Mouse (Mus musculus) midbrain, embryonic 11.5 days (tissue): ENCODE results near the gene Fads3. TPM values are rescaled to one million over a fixed set of nuclear protein-coding genes. Genes with fewer than 3 reads are reported as not detected.

ENCODE experiments used
- ATAC-seq: fragments of 200-750 bp; cut with Nextera tagmentation; 2 replicates; pipeline ENCODE4 v1.8.0; 2017; ENCODE audit warnings: moderate TSS enrichment, moderate library complexity; ENCODE audit not compliant: low FRiP score
- DNase-seq: peaks from one replicate; pipeline ENCODE4 v3.0.0; 2015; ENCODE audit warnings: low spot score; ENCODE audit errors: missing footprints
- H3K27ac ChIP-seq: fragments of 300-500 bp; sonication (generic); 2 replicates; pipeline ENCODE4 v1.5.1; 2014; ENCODE audit warnings: low read depth, low read length
- H3K27me3 ChIP-seq: fragments of 300-500 bp; sonication (generic); 2 replicates; pipeline ENCODE4 v1.6.1; 2014; ENCODE audit warnings: mild to moderate bottlenecking, low read length, moderate library complexity, mixed read lengths; ENCODE audit not compliant: control insufficient read depth, insufficient read depth
- H3K36me3 ChIP-seq: fragments of 300-500 bp; sonication (generic); 2 replicates; pipeline ENCODE4 v1.6.1; 2014; ENCODE audit warnings: mild to moderate bottlenecking, low read length, moderate library complexity, mixed read lengths; ENCODE audit not compliant: control insufficient read depth, insufficient read depth
- H3K4me1 ChIP-seq: fragments of 300-500 bp; sonication (generic); 2 replicates; pipeline ENCODE4 v1.6.1; 2014; ENCODE audit warnings: low read length; ENCODE audit not compliant: control insufficient read depth, insufficient read depth
- H3K4me2 ChIP-seq: fragments of 300-500 bp; sonication (generic); 2 replicates; pipeline ENCODE4 v1.6.1; 2014; ENCODE audit warnings: mild to moderate bottlenecking, moderate library complexity
- H3K4me3 ChIP-seq: fragments of 300-500 bp; sonication (generic); 2 replicates; pipeline ENCODE4 v1.5.1; 2014; ENCODE audit warnings: low read depth, low read length
- H3K9ac ChIP-seq: fragments of 300-500 bp; sonication (generic); 2 replicates; pipeline ENCODE4 v1.6.1; 2014; ENCODE audit warnings: low read length
- H3K9me3 ChIP-seq: fragments of 300-500 bp; sonication (generic); 2 replicates; pipeline ENCODE4 v1.6.1; 2016; ENCODE audit warnings: low read length; ENCODE audit not compliant: control insufficient read depth
- WGBS: fragments of 180-500 bp; shearing (Covaris S2); extraction: QIAGEN DNeasy Blood & Tissue Kit; methylation state at CpG from one replicate; pipeline ENCODE4 v1.1.7; 2014; 5-methylcytosine and 5-hydroxymethylcytosine counted together
- polyA plus RNA-seq: library from polyadenylated mRNA; unstranded; fragments of >200 nt; fragmentation: Nextera tagmentation; extraction: Ambion mirVana; gene quantifications from 2 replicates; pipeline ENCODE4 v1.2.1, GENCODE M21; 2014

The Fads3 gene
- polyA plus RNA-seq, 1 experiment from 2014 or later = 5.0 TPM

DNA sequence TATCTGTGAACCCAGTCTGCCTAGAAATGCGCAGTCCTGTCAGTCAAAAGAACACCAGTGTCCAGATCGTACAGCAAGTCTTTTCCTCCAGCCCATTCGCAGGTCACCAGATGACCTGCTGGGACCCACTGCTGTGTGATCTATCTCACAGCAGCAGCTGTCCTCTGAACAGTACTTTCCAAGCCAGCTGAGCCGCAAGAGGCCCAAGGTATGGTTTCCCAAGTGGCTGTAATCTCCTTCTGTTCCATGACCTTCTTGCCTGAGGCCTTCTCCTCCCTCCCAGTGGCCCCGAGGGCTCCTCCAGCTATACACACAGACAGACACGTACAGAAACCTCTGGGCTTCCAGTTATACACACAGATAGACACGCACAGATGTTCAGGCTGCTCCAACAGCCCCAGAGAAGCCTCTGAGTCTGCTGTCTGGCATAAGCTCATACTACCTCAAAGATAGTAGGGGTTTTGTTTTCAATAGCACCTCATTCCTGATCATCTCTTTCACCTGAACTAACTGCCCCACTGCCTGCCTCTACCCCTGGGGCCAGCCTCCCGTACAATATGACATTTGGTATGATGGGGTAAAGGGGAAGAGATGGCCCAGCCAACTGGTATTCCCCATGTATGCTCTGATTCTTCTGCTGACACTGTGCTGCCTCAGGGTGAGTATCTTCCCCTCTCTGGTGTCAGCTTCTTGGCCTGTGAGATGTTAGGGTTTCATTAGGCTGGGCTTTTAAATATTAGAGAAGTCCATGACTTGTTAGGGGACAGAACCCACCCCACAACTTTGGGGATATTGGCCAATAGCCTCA, 19.6 kb downstream of the Fads3 start:
- DNase-seq (peak; percentile 85), ATAC-seq (peak; percentile 16; the same call in 1 of the 2 replicates)
- Histone ChIP-seq H3K4me3 (no peak overlapping the region), H3K36me3 (peaks cover 37% of the 10 kb centered on the region), H3K27ac (peak overlapping the region; percentile 55), H3K9me3 (no peaks in the 10 kb centered on the region), H3K27me3 (no peaks in the 10 kb centered on the region), H3K9ac (no peak overlapping the region), H3K4me1 (no peaks in the 10 kb centered on the region; the same call in 1 of the 2 replicates), H3K4me2 (no peak overlapping the region)
- WGBS = 63% methylated on average over 8 of the region's 8 CpGs

DNA sequence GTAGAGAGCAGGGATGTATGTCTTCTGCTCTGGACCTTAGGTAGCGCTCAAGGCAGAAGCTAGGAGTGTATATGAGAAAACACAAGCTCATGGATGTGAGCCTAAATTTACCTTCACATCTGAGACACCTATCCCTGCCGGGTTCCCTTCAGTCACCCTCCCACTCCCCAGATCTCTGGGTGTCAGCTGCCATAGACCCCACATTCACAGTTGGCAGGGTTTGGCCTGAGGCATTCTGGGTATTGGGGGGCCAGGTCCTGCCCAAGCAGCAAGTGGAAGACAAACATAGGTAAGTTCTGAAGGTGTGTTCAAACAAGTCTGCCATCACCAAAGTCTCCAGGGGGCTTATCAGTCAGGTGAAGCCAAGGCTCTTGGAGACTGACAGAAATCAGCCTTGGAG, 20.3 kb downstream of the Fads3 start:
- Histone ChIP-seq H3K9me3 (no peaks in the 10 kb centered on the region), H3K4me1 (no peaks in the 10 kb centered on the region; the same call in 1 of the 2 replicates), H3K36me3 (peaks cover 41% of the 10 kb centered on the region), H3K4me3 (no peak overlapping the region), H3K27ac (no peak overlapping the region), H3K9ac (no peak overlapping the region), H3K27me3 (no peaks in the 10 kb centered on the region), H3K4me2 (no peak overlapping the region)
- WGBS = 93% methylated on average over 2 of the region's 2 CpGs
- ATAC-seq (no peak), DNase-seq (peak; percentile 75)

GRCm38 (mm10) chr19:10062292-10062691, 20.9 kb downstream of the Fads3 start:
- Histone ChIP-seq H3K27me3 (no peaks in the 10 kb centered on the region), H3K4me2 (no peak overlapping the region), H3K9ac (no peak overlapping the region), H3K4me3 (no peak overlapping the region), H3K4me1 (no peaks in the 10 kb centered on the region; the same call in 1 of the 2 replicates), H3K27ac (no peak overlapping the region), H3K36me3 (peaks cover 47% of the 10 kb centered on the region), H3K9me3 (no peaks in the 10 kb centered on the region)
- ATAC-seq (no peak), DNase-seq (no peak)
- WGBS = 93% methylated on average over 8 of the region's 8 CpGs

- Histone ChIP-seq H3K4me1 (no peaks in the 10 kb centered on the region; the same call in 1 of the 2 replicates), H3K27ac (no peak overlapping the region), H3K36me3 (peaks cover 48% of the 10 kb centered on the region), H3K27me3 (no peaks in the 10 kb centered on the region), H3K4me3 (no peak overlapping the region), H3K4me2 (no peak overlapping the region), H3K9me3 (no peaks in the 10 kb centered on the region), H3K9ac (no peak overlapping the region)
- DNase-seq = peak; percentile 77
- no peak for ATAC-seq
- 92% methylated on average over 5 of the region's 5 CpGs for WGBS
Measured at GRCm38 (mm10) chr19:10062862-10063261, 21.5 kb downstream of the Fads3 start.

GRCm38 (mm10) chr19:10064173-10065012, 23.0 kb downstream of the Fads3 start:
- 93% methylated on average over 10 of the region's 10 CpGs for WGBS
- H3K36me3 ChIP-seq = peaks cover 55% of the 10 kb centered on the region
- DNase-seq = peak; percentile 80
- no peaks in the 10 kb centered on the region for H3K9me3 ChIP-seq
- no peak overlapping the region for H3K4me3 ChIP-seq
- H3K4me2 ChIP-seq = no peak overlapping the region
- no peak overlapping the region for H3K27ac ChIP-seq
- no peaks in the 10 kb centered on the region; the same call in 1 of the 2 replicates for H3K4me1 ChIP-seq
- no peaks in the 10 kb centered on the region for H3K27me3 ChIP-seq
- no peak for ATAC-seq
- no peak overlapping the region for H3K9ac ChIP-seq

DNA sequence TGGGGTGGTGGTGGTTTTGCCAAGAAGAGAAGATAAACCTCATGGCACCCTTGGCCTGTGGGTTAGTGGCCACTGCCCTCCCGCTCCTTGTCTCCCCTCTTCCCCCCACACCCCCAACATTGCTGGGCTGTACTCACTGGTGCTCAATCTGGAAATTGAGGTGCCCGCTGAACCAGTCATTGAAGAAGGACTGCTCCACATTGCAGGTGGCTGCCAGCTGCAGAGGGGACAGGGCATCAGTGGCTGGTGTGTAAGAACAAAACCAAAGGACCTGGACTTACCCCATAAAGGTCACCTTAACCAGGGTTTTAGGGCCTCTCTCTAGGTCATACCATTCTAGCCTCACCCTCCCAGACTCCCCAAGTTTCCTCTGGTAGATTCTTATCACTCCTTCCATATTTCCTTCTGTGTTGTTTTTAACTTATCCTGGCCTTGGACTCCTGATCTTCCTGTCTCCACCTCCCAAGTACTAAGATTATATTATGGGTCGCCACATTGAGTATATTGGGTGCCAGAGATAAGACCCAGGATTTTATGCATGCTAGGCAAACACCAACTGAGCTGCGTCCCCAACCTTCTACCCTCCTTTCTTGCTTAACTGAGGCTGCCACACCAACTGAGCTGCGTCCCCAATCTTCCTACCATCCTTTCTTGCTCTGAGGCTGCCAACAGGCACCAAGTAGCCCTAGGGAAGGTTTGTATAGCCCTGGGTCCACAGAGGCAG, 24.3 kb downstream of the Fads3 start:
- H3K4me2 ChIP-seq = no peak overlapping the region
- H3K9me3 ChIP-seq = no peaks in the 10 kb centered on the region
- no peaks in the 10 kb centered on the region; the same call in 1 of the 2 replicates for H3K4me1 ChIP-seq
- no peak overlapping the region for H3K4me3 ChIP-seq
- H3K36me3 ChIP-seq = peaks cover 68% of the 10 kb centered on the region
- 94% methylated on average over 5 of the region's 5 CpGs for WGBS
- DNase-seq (peak; percentile 77), ATAC-seq (no peak)
- H3K27ac ChIP-seq = no peak overlapping the region
- no peak overlapping the region for H3K9ac ChIP-seq
- H3K27me3 ChIP-seq = no peaks in the 10 kb centered on the region

DNA sequence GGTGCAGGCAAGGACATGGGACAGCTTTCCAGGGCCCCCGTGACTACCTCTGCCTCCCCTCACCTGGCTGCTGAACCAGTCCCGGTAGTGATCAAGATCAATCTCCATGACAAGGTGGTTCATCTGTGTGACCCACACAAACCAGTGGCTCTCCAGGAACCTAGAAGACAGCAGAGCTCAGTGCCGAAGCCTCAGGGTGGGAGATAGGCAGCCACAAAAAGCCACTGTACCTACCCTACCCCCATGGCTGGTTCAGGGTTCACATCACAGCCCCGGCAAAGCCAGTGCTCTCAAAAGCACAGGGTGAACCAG, 24.8 kb downstream of the Fads3 start:
- Histone ChIP-seq H3K4me2 (no peak overlapping the region), H3K4me1 (no peaks in the 10 kb centered on the region; the same call in 1 of the 2 replicates), H3K36me3 (peaks cover 72% of the 10 kb centered on the region), H3K27ac (no peak overlapping the region), H3K9ac (no peak overlapping the region), H3K9me3 (no peaks in the 10 kb centered on the region), H3K4me3 (no peak overlapping the region), H3K27me3 (no peaks in the 10 kb centered on the region)
- no peak for DNase-seq
- no peak for ATAC-seq
- WGBS = 93% methylated on average over 4 of the region's 4 CpGs

GRCm38 (mm10) chr19:10066502-10066901, 25.1 kb downstream of the Fads3 start:
- ATAC-seq = no peak
- Histone ChIP-seq H3K4me3 (no peak overlapping the region), H3K4me2 (no peak overlapping the region), H3K4me1 (no peaks in the 10 kb centered on the region), H3K27ac (no peak overlapping the region), H3K27me3 (no peaks in the 10 kb centered on the region), H3K36me3 (peaks cover 75% of the 10 kb centered on the region), H3K9me3 (no peaks in the 10 kb centered on the region), H3K9ac (no peak overlapping the region)
- DNase-seq = no peak
- WGBS = 95% methylated on average over 3 of the region's 3 CpGs
